14 mouse cellular contexts compared by ENCODE assay signal in the genomic region with DNA sequence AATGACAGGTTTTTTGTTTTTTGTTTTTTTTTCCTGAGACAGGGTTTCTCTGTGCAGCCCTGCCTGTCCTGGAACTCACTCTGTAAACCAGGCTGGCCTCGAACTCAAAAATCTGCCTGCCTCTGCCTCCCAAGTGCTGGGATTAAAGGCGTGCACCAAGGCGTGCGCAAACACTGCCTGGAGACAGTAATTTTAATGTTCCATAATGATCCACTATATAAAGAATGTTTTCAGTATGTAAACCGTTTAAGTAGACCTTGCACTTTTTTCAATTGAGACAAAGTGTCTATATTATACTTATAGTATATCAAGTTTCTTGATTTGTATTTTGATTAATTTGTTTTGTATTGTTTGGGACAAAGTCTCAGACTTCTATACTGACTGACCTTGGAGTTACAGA. TPM values are rescaled to one million over a fixed set of nuclear protein-coding genes. Genes with fewer than 3 reads are reported as not detected.
DNase-seq lines count a peak whose midpoint lies in the region; ATAC-seq and TF ChIP-seq lines count a peak whose summit lies in the region.
"Had no signal": no experiment of that assay in that cellular context is flagged by ENCODE, and none has a peak within 500 bp of the region (broad histone marks: within the 10 kb centered on the region; RNA-seq: fewer than 3 reads in every experiment).

No protein-coding gene starts in this region.

- WGBS in heart, embryonic 14.5 days = 69% methylated on average over 5 of the region's 5 CpGs
- WGBS in heart, adult 2 months = 75% methylated on average over 5 of the region's 5 CpGs
- whole genome bisulfite sequencing in embryonic facial prominence, embryonic 13.5 days = 62% methylated on average over 5 of the region's 5 CpGs
- 52% methylated on average over 5 of the region's 5 CpGs for WGBS in liver, embryonic 15.5 days (ENCODE audit: insufficient replicate concordance)

- no peak for DNase-seq in heart, adult 2 months
- DNase-seq in cerebellum, adult 8-10 months = no peak
- DNase-seq in frontal cortex, postnatal 10 days (ENCODE audit: low spot score in 2 of 2) = no peak
- DNase-seq: cerebellum, adult 9-11 months; heart, postnatal 36 days; lung, postnatal 4 days; right cerebral cortex, adult 18-20 months; thymus, postnatal 36 days had no signal

- no peak for TF ChIP-seq EP300 in heart, adult 2 months (IDR thresholded peaks at IDR 0.05; ENCODE audit: insufficient read depth, low read depth, low read length)

- H3K27me3 ChIP-seq in heart, embryonic 14.5 days (ENCODE audit: control insufficient read depth, insufficient read depth, low read length) = no peaks in the 10 kb centered on the region
- no peaks in the 10 kb centered on the region for H3K27me3 ChIP-seq in heart, adult 2 months (ENCODE audit: control insufficient read depth, insufficient read depth, low read length)
- H3K27me3 ChIP-seq in megakaryocyte, embryonic 14.5 days (replicated peaks) = no peaks in the 10 kb centered on the region
- no peaks in the 10 kb centered on the region for H3K27me3 ChIP-seq in embryonic facial prominence, embryonic 13.5 days
- H3K27me3 ChIP-seq in liver, embryonic 15.5 days = no peaks in the 10 kb centered on the region

- no peak for ATAC-seq in heart, embryonic 14.5 days (ENCODE audit: insufficient number of reproducible peaks, insufficient read depth, low FRiP score, low read depth)
- ATAC-seq in megakaryocyte, adult 5-6 weeks (ENCODE audit: poor library complexity, severe bottlenecking) = no peak
- ATAC-seq in embryonic facial prominence, embryonic 13.5 days (ENCODE audit: insufficient number of reproducible peaks, insufficient read depth, low FRiP score, low TSS enrichment, low read depth) = no peak
- ATAC-seq in liver, embryonic 15.5 days (ENCODE audit: insufficient read depth) = no peak

- H3K36me3 ChIP-seq in heart, embryonic 14.5 days (ENCODE audit: control insufficient read depth, insufficient read depth, low read length) = no peaks in the 10 kb centered on the region
- H3K36me3 ChIP-seq in heart, adult 2 months (ENCODE audit: control insufficient read depth, insufficient read depth, low read length) = no peaks in the 10 kb centered on the region
- no peaks in the 10 kb centered on the region for H3K36me3 ChIP-seq in megakaryocyte, embryonic 14.5 days (replicated peaks; ENCODE audit: low read length)
- no peaks in the 10 kb centered on the region for H3K36me3 ChIP-seq in embryonic facial prominence, embryonic 13.5 days
- H3K36me3 ChIP-seq in liver, embryonic 15.5 days (replicated peaks) = no peaks in the 10 kb centered on the region

- no peak overlapping the region for H3K9ac ChIP-seq in heart, embryonic 14.5 days (ENCODE audit: low read length)
- no peak overlapping the region for H3K9ac ChIP-seq in heart, adult 2 months (ENCODE audit: low read depth, low read length)
- H3K9ac ChIP-seq in embryonic facial prominence, embryonic 13.5 days = no peak overlapping the region
- H3K9ac ChIP-seq in liver, embryonic 15.5 days = peak overlapping the region; percentile 65

- H3K9me3 ChIP-seq in heart, embryonic 14.5 days (ENCODE audit: control insufficient read depth, low read length) = no peaks in the 10 kb centered on the region
- H3K9me3 ChIP-seq in megakaryocyte, embryonic 14.5 days = no peaks in the 10 kb centered on the region
- no peaks in the 10 kb centered on the region for H3K9me3 ChIP-seq in embryonic facial prominence, embryonic 13.5 days
- no peaks in the 10 kb centered on the region for H3K9me3 ChIP-seq in liver, embryonic 15.5 days (replicated peaks)

- peaks cover 4 to 34% of the 10 kb centered on the region in 2 experiments; a peak in 3 of 4 replicates for H3K4me1 ChIP-seq in heart, embryonic 14.5 days (ENCODE audit: control insufficient read depth in 2 of 2, insufficient read depth in 2 of 2, low read length in 2 of 2)
- no peaks in the 10 kb centered on the region; the same call in 1 of the 2 replicates for H3K4me1 ChIP-seq in heart, adult 2 months (ENCODE audit: control insufficient read depth, insufficient read depth, low read length)
- peaks cover 67% of the 10 kb centered on the region for H3K4me1 ChIP-seq in megakaryocyte, embryonic 14.5 days
- H3K4me1 ChIP-seq in embryonic facial prominence, embryonic 13.5 days = peaks cover 28% of the 10 kb centered on the region
- peaks cover 50% of the 10 kb centered on the region for H3K4me1 ChIP-seq in liver, embryonic 15.5 days (replicated peaks)

- H3K4me3 ChIP-seq in heart, embryonic 14.5 days (ENCODE audit: control insufficient read depth in 1 of 2, insufficient read depth in 1 of 2, low read depth in 1 of 2, low read length in 2 of 2) = no peak overlapping the region
- H3K4me3 ChIP-seq in heart, adult 2 months = no peak overlapping the region
- H3K4me3 ChIP-seq in megakaryocyte, embryonic 14.5 days (replicated peaks) = peak overlapping the region; percentile 90
- no peak overlapping the region for H3K4me3 ChIP-seq in embryonic facial prominence, embryonic 13.5 days
- peak overlapping the region; percentile 56 for H3K4me3 ChIP-seq in liver, embryonic 15.5 days (replicated peaks)

- no peak overlapping the region for H3K27ac ChIP-seq in heart, embryonic 14.5 days (replicated peaks in 1 of 2; ENCODE audit: control insufficient read depth in 1 of 2, insufficient read depth in 1 of 2, low read depth in 2 of 2, low read length in 2 of 2)
- no peak overlapping the region for H3K27ac ChIP-seq in heart, adult 2 months
- H3K27ac ChIP-seq in embryonic facial prominence, embryonic 13.5 days = peak overlapping the region; percentile 57
- peak overlapping the region; percentile 100 for H3K27ac ChIP-seq in liver, embryonic 15.5 days (replicated peaks)
- H3K27ac ChIP-seq: kidney, postnatal 0 days had no signal

- no peak for TF ChIP-seq POLR2A in heart, adult 2 months (IDR thresholded peaks at IDR 0.05; ENCODE audit: insufficient read depth, low read depth, low read length)

- intact Hi-C loops in heart, adult 2 months (cut with DNase I) = loop anchor here (5.0 to 10.0 kb wide), 2 partner anchors 215 to 1658 kb away; partner anchors contain the start of genes Hist1h1t and Hist1h4c

- no peaks in the 10 kb centered on the region for H3K79me2 ChIP-seq in heart, adult 2 months (replicated peaks; ENCODE audit: control insufficient read depth, insufficient read depth, low read length)

- TF ChIP-seq CTCF in heart, adult 2 months (IDR thresholded peaks at IDR 0.05) = no peak

- 0 out of 2 replicates have a peak overlapping the region, but pooled peaks have one; percentile 70 for H3K4me2 ChIP-seq in heart, embryonic 14.5 days (ENCODE audit: low read length)
- H3K4me2 ChIP-seq in embryonic facial prominence, embryonic 13.5 days = peak overlapping the region; percentile 81
- H3K4me2 ChIP-seq in liver, embryonic 15.5 days = peak overlapping the region; percentile 72

RNA-seq across cellular contexts. Expression of gene Hist1h4i, which starts 1.8 kb away (rescaled TPM):
- 8.1 and 9.3 TPM in 2 replicates for polyA plus RNA-seq in heart, embryonic 14.5 days (2014; fragmentation: Nextera tagmentation; extraction: Ambion mirVana)
- total RNA-seq in heart, adult 2 months (2021) = 10 to 100 TPM; 11.9 to 18.1 TPM
- polyA plus RNA-seq in heart, adult 2 months (2012; rRNA removed) = 5.8 and 8.3 TPM in 2 replicates
- 304 and 570 TPM in 2 replicates for polyA plus RNA-seq in megakaryocyte, embryonic 14.5 days (2012; ENCODE audit: insufficient read depth, low replicate concordance)
- 34.9 and 43.5 TPM in 2 replicates for total RNA-seq in megakaryocyte, adult 5-6 weeks (2015)
- total RNA-seq in megakaryocyte, adult 5-6 weeks (2017) = 115 and 127 TPM in 2 replicates
- 26.0 and 31.3 TPM in 2 replicates for polyA plus RNA-seq in embryonic facial prominence, embryonic 13.5 days (2015; fragmentation: Nextera tagmentation; extraction: Ambion mirVana)
- 40.8 and 42.0 TPM in 2 replicates for polyA plus RNA-seq in liver, embryonic 15.5 days (2015; fragmentation: Nextera tagmentation; extraction: Ambion mirVana)

RNA-seq across cellular contexts. Expression of gene Hist1h2ag, which starts 3.4 kb away (rescaled TPM):
- 9.7 and 11.2 TPM in 2 replicates for polyA plus RNA-seq in heart, embryonic 14.5 days (2014; fragmentation: Nextera tagmentation; extraction: Ambion mirVana)
- 1 to 10 TPM; 1.7 to 4.3 TPM for total RNA-seq in heart, adult 2 months (2021)
- not detected in 2 replicates for polyA plus RNA-seq in heart, adult 2 months (2012; rRNA removed)
- 24.5 and 35.7 TPM in 2 replicates for polyA plus RNA-seq in megakaryocyte, embryonic 14.5 days (2012; ENCODE audit: insufficient read depth, low replicate concordance)
- 43.5 and 58.5 TPM in 2 replicates for total RNA-seq in megakaryocyte, adult 5-6 weeks (2015)
- 942 and 986 TPM in 2 replicates for total RNA-seq in megakaryocyte, adult 5-6 weeks (2017)
- 78.1 and 82.3 TPM in 2 replicates for polyA plus RNA-seq in embryonic facial prominence, embryonic 13.5 days (2015; fragmentation: Nextera tagmentation; extraction: Ambion mirVana)
- 13.0 and 22.6 TPM in 2 replicates for polyA plus RNA-seq in liver, embryonic 15.5 days (2015; fragmentation: Nextera tagmentation; extraction: Ambion mirVana)

RNA-seq across cellular contexts. Expression of gene Hist1h2bj, which starts 3.6 kb away (rescaled TPM):
- polyA plus RNA-seq in heart, embryonic 14.5 days (2014; fragmentation: Nextera tagmentation; extraction: Ambion mirVana) = 2.5 and 2.6 TPM in 2 replicates
- total RNA-seq in heart, adult 2 months (2021) = 1 to 10 TPM; 2.8 to 3.6 TPM
- 0.59 TPM in 1 of 2 replicates, not detected in the other for polyA plus RNA-seq in heart, adult 2 months (2012; rRNA removed)
- 27.3 and 32.8 TPM in 2 replicates for polyA plus RNA-seq in megakaryocyte, embryonic 14.5 days (2012; ENCODE audit: insufficient read depth, low replicate concordance)
- 57.4 and 58.7 TPM in 2 replicates for total RNA-seq in megakaryocyte, adult 5-6 weeks (2015)
- 645 and 753 TPM in 2 replicates for total RNA-seq in megakaryocyte, adult 5-6 weeks (2017)
- polyA plus RNA-seq in embryonic facial prominence, embryonic 13.5 days (2015; fragmentation: Nextera tagmentation; extraction: Ambion mirVana) = 12.2 and 14.3 TPM in 2 replicates
- 17.5 and 18.4 TPM in 2 replicates for polyA plus RNA-seq in liver, embryonic 15.5 days (2015; fragmentation: Nextera tagmentation; extraction: Ambion mirVana)

RNA-seq across cellular contexts. Expression of gene Hist1h2bk, which starts 3.7 kb away (rescaled TPM):
- polyA plus RNA-seq in heart, embryonic 14.5 days (2014; fragmentation: Nextera tagmentation; extraction: Ambion mirVana) = 1.9 and 2.3 TPM in 2 replicates
- total RNA-seq in heart, adult 2 months (2021) = 10 to 100 TPM in 1 of 2 experiments, 1 to 10 TPM in 1; 7.3 to 10.0 TPM
- polyA plus RNA-seq in heart, adult 2 months (2012; rRNA removed) = not detected in 2 replicates
- polyA plus RNA-seq in megakaryocyte, embryonic 14.5 days (2012; ENCODE audit: insufficient read depth, low replicate concordance) = 7.0 TPM in 1 of 2 replicates, not detected in the other
- total RNA-seq in megakaryocyte, adult 5-6 weeks (2015) = 78.9 and 108 TPM in 2 replicates
- total RNA-seq in megakaryocyte, adult 5-6 weeks (2017) = 1,539 and 1,747 TPM in 2 replicates
- polyA plus RNA-seq in embryonic facial prominence, embryonic 13.5 days (2015; fragmentation: Nextera tagmentation; extraction: Ambion mirVana) = 9.5 and 15.3 TPM in 2 replicates
- 4.4 and 5.4 TPM in 2 replicates for polyA plus RNA-seq in liver, embryonic 15.5 days (2015; fragmentation: Nextera tagmentation; extraction: Ambion mirVana)

RNA-seq across cellular contexts. Expression of gene Hist1h2ah, which starts 4.0 kb away (rescaled TPM):
- polyA plus RNA-seq in heart, embryonic 14.5 days (2014; fragmentation: Nextera tagmentation; extraction: Ambion mirVana) = 2.9 and 6.8 TPM in 2 replicates
- 1 to 10 TPM; 8.1 to 10.0 TPM for total RNA-seq in heart, adult 2 months (2021)
- polyA plus RNA-seq in heart, adult 2 months (2012; rRNA removed) = 1.1 TPM in 1 of 2 replicates, not detected in the other
- 89.8 and 975 TPM in 2 replicates for polyA plus RNA-seq in megakaryocyte, embryonic 14.5 days (2012; ENCODE audit: insufficient read depth, low replicate concordance)
- 0.91 and 1.1 TPM in 2 replicates for total RNA-seq in megakaryocyte, adult 5-6 weeks (2015)
- total RNA-seq in megakaryocyte, adult 5-6 weeks (2017) = 48.2 and 145 TPM in 2 replicates
- 5.2 and 5.4 TPM in 2 replicates for polyA plus RNA-seq in embryonic facial prominence, embryonic 13.5 days (2015; fragmentation: Nextera tagmentation; extraction: Ambion mirVana)
- polyA plus RNA-seq in liver, embryonic 15.5 days (2015; fragmentation: Nextera tagmentation; extraction: Ambion mirVana) = 9.5 and 11.4 TPM in 2 replicates

Comparison
In these comparisons a context has a peak if more than half of its experiments do, and no peak if none do; other contexts are left out.
1. RNA of gene Hist1h2ag, which starts 3.4 kb away (polyA plus RNA-seq): 78.1 to 82.3 TPM in embryonic facial prominence, embryonic 13.5 days, 24.5 to 35.7 TPM in megakaryocyte, embryonic 14.5 days, 13.0 to 22.6 TPM in liver, embryonic 15.5 days and 9.7 to 11.2 TPM in heart, embryonic 14.5 days; not detected in heart, adult 2 months; every median in the first group is over 10 times any median in the second.
2. H3K27ac ChIP-seq: peak in embryonic facial prominence, embryonic 13.5 days (single experiment) and liver, embryonic 15.5 days (single experiment); none in heart, embryonic 14.5 days (0 of 2) and heart, adult 2 months (single experiment).
3. H3K4me3 ChIP-seq: peak in megakaryocyte, embryonic 14.5 days (single experiment) and liver, embryonic 15.5 days (single experiment); none in heart, embryonic 14.5 days (0 of 2), heart, adult 2 months (single experiment) and embryonic facial prominence, embryonic 13.5 days (single experiment).
4. Peak in every context shown above with its lines, with median percentiles within 50 percentile points of each other: H3K4me2 ChIP-seq.